Mouse (Mus musculus) T-helper 17 cell (primary cell): ENCODE data around the gene Gm49342.
"Not testable (repeated sequence)": the region's sequence is repeated elsewhere in the genome, so short reads cannot be mapped to it uniquely, and the experiment has no call there.

Experiments used
- in situ Hi-C, 2 experiments: fragments of 300-600 bp; cut with MboI, MseI; formaldehyde crosslinking; loops; 1 replicate in 1 of 2; 2 replicates in 1 of 2; pipeline ENCODE4 v1.15.1; 2025; ENCODE audit warnings: high pct_unique_total_duplicates in 2 of 2

The Gm49342 gene

GRCm38 (mm10) chr14:50931493-50932020 lies 12.8 kb upstream of the Gm49342 start:
- in situ Hi-C loops = loop anchor here in 1 of 2 experiments (25.0 kb wide), 1 partner anchor 119 kb away; the partner anchor contains the start of genes Ccnb1ip1 and Parp2

- in situ Hi-C loops = loop anchor here in 1 of 2 experiments (25.0 kb wide), 1 partner anchor 124 kb away; the partner anchor contains the start of genes Ccnb1ip1 and Parp2
These were observed 7.7 kb upstream of the Gm49342 start for GRCm38 (mm10) chr14:50936649-50937048.

GRCm38 (mm10) chr14:50938119-50938908 lies 6.0 kb upstream of the Gm49342 start:
- in situ Hi-C loops = loop anchor here in 1 of 2 experiments (25.0 kb wide), 1 partner anchor 126 kb away; the partner anchor contains the start of genes Ccnb1ip1 and Parp2

GRCm38 (mm10) chr14:50938940-50939339 lies 5.4 kb upstream of the Gm49342 start:
- in situ Hi-C loops = loop anchor here in 1 of 2 experiments (25.0 kb wide), 1 partner anchor 127 kb away; the partner anchor contains the start of genes Ccnb1ip1 and Parp2

- in situ Hi-C loops = loop anchor here in 1 of 2 experiments (25.0 kb wide), 1 partner anchor 132 kb away; the partner anchor contains the start of genes Ccnb1ip1 and Parp2
These were observed 334 bp downstream of the Gm49342 start for GRCm38 (mm10) chr14:50944668-50945033.

GRCm38 (mm10) chr14:50945081-50945480 lies 764 bp downstream of the Gm49342 start:
- in situ Hi-C loops = loop anchor here in 1 of 2 experiments (25.0 kb wide), 1 partner anchor 133 kb away; the partner anchor contains the start of genes Ccnb1ip1 and Parp2

- in situ Hi-C loops = loop anchor here in 1 of 2 experiments (25.0 kb wide), 1 partner anchor 133 kb away; the partner anchor contains the start of genes Ccnb1ip1 and Parp2
These were observed 1.2 kb downstream of the Gm49342 start for GRCm38 (mm10) chr14:50945526-50945925.

GRCm38 (mm10) chr14:50955487-50955886 lies 11.2 kb downstream of the Gm49342 start:
- in situ Hi-C loops = no loop called here

- in situ Hi-C loops = not testable (repeated sequence)
These were observed 11.7 kb downstream of the Gm49342 start, which contains the start of gene Pnp2 for GRCm38 (mm10) chr14:50955942-50956508. Pnp2 (plus strand) TSS chr14:50955992.

- in situ Hi-C loops = not testable (repeated sequence)
These were observed 12.4 kb downstream of the Gm49342 start for GRCm38 (mm10) chr14:50956724-50957123.

GRCm38 (mm10) chr14:50957146-50957545 lies 12.8 kb downstream of the Gm49342 start:
- in situ Hi-C loops = not testable (repeated sequence)

- in situ Hi-C loops = not testable (repeated sequence)
These were observed 14.1 kb downstream of the Gm49342 start for GRCm38 (mm10) chr14:50958289-50958995.

- in situ Hi-C loops = no loop called here
These were observed 24.1 kb downstream of the Gm49342 start for GRCm38 (mm10) chr14:50968216-50968980.

GRCm38 (mm10) chr14:50969041-50969440 lies 24.7 kb downstream of the Gm49342 start:
- in situ Hi-C loops = no loop called here

GRCm38 (mm10) chr14:50969558-50970544 lies 25.5 kb downstream of the Gm49342 start:
- in situ Hi-C loops = no loop called here

- in situ Hi-C loops = no loop called here
These were observed 26.5 kb downstream of the Gm49342 start for GRCm38 (mm10) chr14:50970822-50971221.

- in situ Hi-C loops = not testable (repeated sequence)
These were observed 28.7 kb downstream of the Gm49342 start for GRCm38 (mm10) chr14:50973054-50973453.

- in situ Hi-C loops = no loop called here
These were observed 29.4 kb downstream of the Gm49342 start for GRCm38 (mm10) chr14:50973700-50974099.

GRCm38 (mm10) chr14:50975001-50975400 lies 30.7 kb downstream of the Gm49342 start:
- in situ Hi-C loops = no loop called here
